Mouse (Mus musculus) midbrain, embryonic 10.5 days (tissue): Measurements from ENCODE around the gene Sema4d. TPM values are rescaled to one million over a fixed set of nuclear protein-coding genes. Genes with fewer than 3 reads are reported as not detected.
A peak's percentile ranks its signal among the peaks of the same experiment; 100 is the strongest.

Experiments
- DNase-seq: peaks from one replicate; pipeline ENCODE4 v3.0.0-alpha.2; 2017; ENCODE audit warnings: low spot score
- H3K27ac ChIP-seq: fragments of 300-500 bp; sonication (generic); replicated peaks from 2 replicates; pipeline ENCODE4 v1.5.1; 2016; ENCODE audit warnings: mild to moderate bottlenecking
- H3K27me3 ChIP-seq: fragments of 300-500 bp; sonication (generic); 2 replicates; pipeline ENCODE4 v1.6.1; 2016; ENCODE audit warnings: low read depth, mild to moderate bottlenecking; ENCODE audit not compliant: poor library complexity, severe bottlenecking
- H3K36me3 ChIP-seq: fragments of 300-500 bp; sonication (generic); 2 replicates; pipeline ENCODE4 v1.6.1; 2016; ENCODE audit warnings: mild to moderate bottlenecking, moderate library complexity
- H3K4me1 ChIP-seq: fragments of 300-500 bp; sonication (generic); 2 replicates; pipeline ENCODE4 v1.6.1; 2016
- H3K4me3 ChIP-seq: fragments of 300-500 bp; sonication (generic); 2 replicates; pipeline ENCODE4 v1.5.1; 2016; ENCODE audit warnings: mild to moderate bottlenecking, moderate library complexity
- H3K9me3 ChIP-seq: fragments of 300-500 bp; sonication (generic); replicated peaks from 2 replicates; pipeline ENCODE4 v1.6.1; 2016; ENCODE audit warnings: mild to moderate bottlenecking
- WGBS: fragments of 180-500 bp; shearing (Covaris S2); methylation state at CpG from one replicate; pipeline ENCODE4 v1.1.7; 2016; 5-methylcytosine and 5-hydroxymethylcytosine counted together
- microRNA-seq: library from miRNA; unstranded; fragments of <30 nt; microRNA quantifications from one replicate; pipeline ENCODE4, GENCODE M21; 2017
- polyA plus RNA-seq: library from polyadenylated mRNA; unstranded; fragments of >200 nt; fragmentation: Nextera tagmentation; extraction: Ambion mirVana; gene quantifications from 2 replicates; pipeline ENCODE4 v1.2.1, GENCODE M21; 2016

Sema4d gene
- polyA plus RNA-seq, 1 experiment from 2014 or later = 5.6 TPM

- no peak for DNase-seq
- WGBS = 48% methylated on average over 20 of the region's 20 CpGs
- no peaks in the 10 kb centered on the region for H3K27me3 ChIP-seq
Measured at GRCm38 (mm10) chr13:51643924-51644828, 149.4 kb downstream of the Sema4d start.

GRCm38 (mm10) chr13:51642171-51642778, 151.3 kb downstream of the Sema4d start:
- no peaks in the 10 kb centered on the region for H3K27me3 ChIP-seq
- H3K27ac ChIP-seq = no peak overlapping the region
- peaks cover 23% of the 10 kb centered on the region for H3K4me1 ChIP-seq
- 31% methylated on average over 11 of the region's 11 CpGs for WGBS
- no peak for DNase-seq
- no peaks in the 10 kb centered on the region for H3K9me3 ChIP-seq
- no peak overlapping the region for H3K4me3 ChIP-seq
- H3K36me3 ChIP-seq = no peaks in the 10 kb centered on the region

More at GRCm38 (mm10) chr13:51643924-51644828, 149.4 kb downstream of the Sema4d start:
- Histone ChIP-seq H3K36me3 (no peaks in the 10 kb centered on the region), H3K4me3 (peak overlapping the region; percentile 88), H3K4me1 (peaks cover 41% of the 10 kb centered on the region), H3K27ac (peak overlapping the region; percentile 98), H3K9me3 (no peaks in the 10 kb centered on the region)

- no peak overlapping the region for H3K4me3 ChIP-seq
- H3K27me3 ChIP-seq = no peaks in the 10 kb centered on the region
- WGBS = 91% methylated on average over 3 of the region's 3 CpGs
- H3K9me3 ChIP-seq = no peaks in the 10 kb centered on the region
- H3K4me1 ChIP-seq = peaks cover 14% of the 10 kb centered on the region
- no peak overlapping the region for H3K27ac ChIP-seq
- H3K36me3 ChIP-seq = no peaks in the 10 kb centered on the region
- DNase-seq = no peak
Measured at GRCm38 (mm10) chr13:51641424-51641823, 152.1 kb downstream of the Sema4d start.

- H3K36me3 ChIP-seq = no peaks in the 10 kb centered on the region
- 93% methylated on average over 4 of the region's 4 CpGs for WGBS
- H3K4me3 ChIP-seq = no peak overlapping the region
- H3K9me3 ChIP-seq = no peaks in the 10 kb centered on the region
- peaks cover 4% of the 10 kb centered on the region; the same call in 1 of the 2 replicates for H3K4me1 ChIP-seq
- H3K27ac ChIP-seq = no peak overlapping the region
- DNase-seq = no peak
- no peaks in the 10 kb centered on the region for H3K27me3 ChIP-seq
Measured at GRCm38 (mm10) chr13:51638958-51639357, 154.6 kb downstream of the Sema4d start.

Small RNA genes within 50 kb of the gene (microRNA-seq; reads per million reads assigned to microRNA genes)
- not detected for gene Gm23566

Other genes with a start within 250 kb of the Sema4d start
- gene Shc3, start 224.3 kb downstream of the Sema4d start, polyA plus RNA-seq = 2.8 and 3.6 TPM in 2 replicates
- gene Cks2, start 148.5 kb downstream of the Sema4d start, polyA plus RNA-seq = 362 and 427 TPM in 2 replicates
- gene Secisbp2, start 142.1 kb downstream of the Sema4d start, polyA plus RNA-seq = 32.0 and 35.8 TPM in 2 replicates
- gene Gadd45g, start 52.9 kb upstream of the Sema4d start, polyA plus RNA-seq = 192 and 243 TPM in 2 replicates